Mouse (Mus musculus) stomach, postnatal 0 days (tissue): ENCODE results near the gene Padi6.

ENCODE experiments used
- CTCF ChIP-seq: IDR thresholded peaks from 2 replicates; pipeline ENCODE4 v1.5.1; 2016; ENCODE audit warnings: antibody characterized with exemption, low read depth, mild to moderate bottlenecking, moderate library complexity
- EP300 ChIP-seq: optimal IDR thresholded peaks from 2 replicates; pipeline ENCODE3; 2016; ENCODE audit warnings: antibody characterized with exemption

DNA sequence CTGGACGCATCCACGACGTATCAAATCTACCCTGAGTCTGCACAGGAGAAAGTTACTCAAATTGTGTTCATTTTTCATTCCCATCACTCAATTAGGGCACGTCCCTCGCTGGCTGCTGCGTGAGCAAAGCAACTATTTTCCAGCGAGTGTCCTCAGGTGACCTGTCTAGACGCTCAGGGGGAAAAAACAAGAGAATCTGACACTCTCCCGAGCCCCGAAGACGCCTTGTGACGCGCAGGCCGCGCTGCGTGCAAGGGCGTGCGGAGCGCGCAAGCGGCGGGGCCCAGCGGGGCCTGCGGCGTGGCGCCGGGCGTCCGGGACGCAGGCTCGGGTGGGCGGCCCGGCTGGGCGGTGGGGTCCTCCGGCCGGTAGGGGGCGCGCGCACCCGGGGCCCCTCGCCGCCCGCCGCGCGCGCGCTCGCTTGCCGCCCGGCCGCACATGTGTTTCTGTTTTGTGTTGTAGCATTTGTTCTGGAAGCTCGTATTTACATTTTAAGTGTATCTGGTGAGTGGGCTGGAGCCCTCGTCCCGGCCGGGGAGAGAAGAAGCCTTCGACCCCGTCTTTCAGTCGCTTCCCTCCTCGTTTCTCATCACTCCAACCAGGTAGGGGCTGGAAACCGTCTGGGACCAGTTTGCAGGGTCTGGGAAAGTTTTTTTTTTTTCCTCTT, 41.3 kb downstream of the Padi6 start:
- TF ChIP-seq CTCF (peak; percentile 24; the same call in 1 of the 2 replicates), EP300 (no peak)
